Mouse (Mus musculus) thymus, adult 2 months (tissue): Measurements from ENCODE around the gene Casp3. TPM values are rescaled to one million over a fixed set of nuclear protein-coding genes. Genes with fewer than 3 reads are reported as not detected.

ENCODE experiments used
- DNase-seq: peaks from one replicate; pipeline ENCODE4 v3.0.0; 2021
- H3K27ac ChIP-seq: fragments of 200-500 bp; 2 replicates; pipeline ENCODE4 v1.5.1; 2012; ENCODE audit warnings: low read length, control low read depth; ENCODE audit not compliant: control insufficient read depth, insufficient read depth
- H3K27me3 ChIP-seq: fragments of 200-500 bp; 2 replicates; pipeline ENCODE4 v1.6.1; 2012; ENCODE audit warnings: mild to moderate bottlenecking, low read length, moderate library complexity, mixed read lengths; ENCODE audit not compliant: control insufficient read depth, insufficient read depth
- H3K36me3 ChIP-seq: fragments of 200-500 bp; 2 replicates; pipeline ENCODE4 v1.6.1; 2012; ENCODE audit warnings: mild to moderate bottlenecking, low read length, moderate library complexity; ENCODE audit not compliant: control insufficient read depth, insufficient read depth
- H3K4me1 ChIP-seq: fragments of 200-500 bp; replicated peaks from 2 replicates; pipeline ENCODE4 v1.6.1; 2012; ENCODE audit warnings: low read length; ENCODE audit not compliant: control insufficient read depth, insufficient read depth
- H3K4me3 ChIP-seq: fragments of 200-500 bp; 2 replicates; pipeline ENCODE4 v1.5.1; 2012; ENCODE audit warnings: mild to moderate bottlenecking, low read length, control low read depth, moderate library complexity; ENCODE audit not compliant: control insufficient read depth, insufficient read depth
- CTCF ChIP-seq: fragments of 200-500 bp; IDR thresholded peaks from 2 replicates; pipeline ENCODE4 v1.5.1; 2012; ENCODE audit warnings: mild to moderate bottlenecking, control low read depth, low read length, moderate library complexity, borderline replicate concordance; ENCODE audit not compliant: control insufficient read depth, poor library complexity, insufficient read depth; ENCODE audit errors: extremely low read depth
- POLR2A ChIP-seq: fragments of 200-500 bp; IDR thresholded peaks from 2 replicates; pipeline ENCODE4 v1.6.1; 2012; ENCODE audit warnings: mild to moderate bottlenecking, low read length, control low read depth, moderate library complexity; ENCODE audit not compliant: control insufficient read depth, poor library complexity, insufficient read depth; ENCODE audit errors: extremely low read depth
- WGBS: fragments of 180-500 bp; shearing (Covaris S2); methylation state at CpG from one replicate; pipeline ENCODE4 v1.1.7; 2018; 5-methylcytosine and 5-hydroxymethylcytosine counted together
- polyA plus RNA-seq: library from polyadenylated mRNA; depleted of rRNA; stranded (reverse); fragments of >200 nt; gene quantifications from 2 replicates; pipeline ENCODE4 v1.2.3, GENCODE M21; 2012

Casp3 gene
- polyA plus RNA-seq, 1 experiment: 13.0 TPM

DNA sequence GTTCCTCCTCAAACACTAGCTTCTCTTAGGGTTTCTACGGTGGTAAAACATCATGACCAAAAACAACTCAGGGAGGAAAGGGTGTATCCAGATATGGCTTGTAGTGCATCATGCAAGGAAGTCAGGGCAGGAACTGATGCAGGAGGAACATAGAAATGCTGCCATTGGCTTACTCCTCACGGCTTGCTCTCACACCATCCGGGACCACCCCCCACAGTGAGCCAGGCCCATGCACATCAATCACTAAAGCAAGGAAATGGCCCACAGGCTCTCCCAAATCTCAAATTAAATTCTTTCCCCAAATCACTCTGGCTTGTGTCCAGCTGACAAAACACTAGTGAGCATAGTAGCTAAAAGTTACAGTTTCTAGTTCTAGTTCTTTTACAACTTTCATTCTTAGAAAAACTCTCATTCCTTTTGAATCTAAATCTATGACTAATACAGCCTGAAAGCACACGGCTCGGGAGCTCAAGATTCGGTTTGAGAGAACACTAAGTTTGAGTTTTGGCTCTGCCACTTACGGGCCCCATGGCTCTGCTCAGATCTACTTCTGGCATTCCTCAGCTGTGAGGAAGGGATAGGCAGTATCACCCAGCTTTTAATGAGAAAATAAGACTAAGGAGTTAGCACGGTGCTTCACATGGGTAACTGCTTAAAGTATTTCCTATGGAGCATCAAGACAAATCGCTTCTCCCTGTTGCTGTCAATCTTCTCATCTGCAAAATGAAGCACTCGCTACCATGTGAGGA, 16.0 kb upstream of the Casp3 start:
- no peak overlapping the region for H3K4me3 ChIP-seq
- no peaks in the 10 kb centered on the region for H3K27me3 ChIP-seq
- H3K27ac ChIP-seq: no peak overlapping the region
- TF ChIP-seq CTCF (no peak), POLR2A (no peak)
- 87% methylated on average over 10 of the region's 10 CpGs for WGBS
- H3K4me1 ChIP-seq: no peaks in the 10 kb centered on the region
- peaks cover 4% of the 10 kb centered on the region; the same call in 1 of the 2 replicates for H3K36me3 ChIP-seq
- no peak for DNase-seq

GRCm38 (mm10) chr8:46603587-46603986, 13.5 kb upstream of the Casp3 start:
- H3K4me3 ChIP-seq: no peak overlapping the region
- no peaks in the 10 kb centered on the region for H3K4me1 ChIP-seq
- TF ChIP-seq CTCF: no peak
- no peak for TF ChIP-seq POLR2A
- no peaks in the 10 kb centered on the region for H3K27me3 ChIP-seq
- WGBS: 96% methylated on average over 5 of the region's 5 CpGs
- no peak for DNase-seq
- no peak overlapping the region for H3K27ac ChIP-seq
- peaks cover 14% of the 10 kb centered on the region; the same call in 1 of the 2 replicates for H3K36me3 ChIP-seq

DNA sequence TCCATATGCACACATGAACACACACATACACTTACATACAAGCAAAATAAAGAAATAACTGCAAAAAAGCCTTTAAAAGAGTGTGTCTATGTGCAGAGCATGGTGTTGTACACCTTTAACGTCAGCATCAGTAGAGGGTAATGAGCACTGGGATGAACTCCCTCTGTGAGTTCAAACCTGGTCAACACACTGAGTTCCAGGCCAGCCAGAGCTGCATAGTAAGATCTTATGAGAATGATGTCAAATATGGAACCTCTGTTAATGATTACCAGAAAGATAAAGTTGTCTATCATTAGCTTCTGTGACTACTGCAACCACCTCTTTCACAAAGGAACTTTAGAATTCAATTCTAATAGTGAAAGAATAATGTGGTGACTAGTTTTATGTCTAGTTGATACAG, 10.2 kb upstream of the Casp3 start:
- H3K36me3 ChIP-seq: peaks cover 14% of the 10 kb centered on the region; the same call in 1 of the 2 replicates
- no peak overlapping the region for H3K4me3 ChIP-seq
- no peak overlapping the region for H3K27ac ChIP-seq
- WGBS: 98% methylated on average over 1 of the region's 1 CpGs
- no peak for DNase-seq
- H3K27me3 ChIP-seq: no peaks in the 10 kb centered on the region
- no peaks in the 10 kb centered on the region for H3K4me1 ChIP-seq
- no peak for TF ChIP-seq POLR2A
- no peak for TF ChIP-seq CTCF

DNA sequence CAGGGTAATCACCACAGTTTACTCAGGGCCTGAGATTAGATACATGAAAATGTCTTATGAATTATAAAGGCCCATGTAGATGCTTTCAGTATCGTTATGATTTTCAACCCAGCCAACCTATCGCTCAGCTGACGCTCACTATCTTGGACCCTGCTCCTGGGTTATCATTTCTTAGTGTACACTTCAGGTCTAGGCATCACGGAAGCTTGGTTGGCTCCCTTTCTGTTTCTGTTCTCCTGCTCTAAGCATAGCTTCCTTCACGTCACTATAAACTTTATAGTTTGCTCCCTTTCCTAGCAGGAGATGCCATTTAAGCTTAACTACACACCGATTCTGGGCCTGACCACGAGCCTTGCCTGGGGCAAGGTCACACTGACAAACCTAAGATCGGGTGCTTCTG, 5.5 kb upstream of the Casp3 start:
- Histone ChIP-seq H3K27me3 (no peaks in the 10 kb centered on the region), H3K27ac (no peak overlapping the region), H3K4me1 (peaks cover 8% of the 10 kb centered on the region), H3K36me3 (peaks cover 9% of the 10 kb centered on the region; the same call in 1 of the 2 replicates), H3K4me3 (no peak overlapping the region)
- WGBS: 95% methylated on average over 8 of the region's 8 CpGs
- TF ChIP-seq POLR2A: no peak
- DNase-seq: no peak

DNA sequence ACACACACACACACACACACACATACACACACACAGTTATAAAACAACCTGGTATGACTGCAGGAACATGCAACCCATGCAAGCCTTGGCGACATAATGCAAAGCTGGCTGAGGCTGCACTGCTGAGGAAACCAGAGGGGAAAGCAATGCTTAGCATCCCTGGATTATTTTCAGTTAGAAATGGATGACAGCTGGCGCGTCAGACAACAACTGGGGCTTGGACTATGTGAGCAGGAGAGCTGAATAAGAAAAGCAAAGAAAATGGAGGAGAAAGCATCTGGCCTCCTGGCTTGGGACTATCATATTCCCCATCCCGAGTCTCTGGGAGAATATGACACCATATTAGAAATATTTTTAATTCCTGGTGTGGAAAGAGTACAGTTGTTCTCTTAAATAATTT, 4.2 kb upstream of the Casp3 start:
- DNase-seq: no peak
- H3K36me3 ChIP-seq: no peaks in the 10 kb centered on the region
- no peak overlapping the region for H3K4me3 ChIP-seq
- H3K27me3 ChIP-seq: no peaks in the 10 kb centered on the region
- 91% methylated on average over 4 of the region's 4 CpGs for WGBS
- H3K4me1 ChIP-seq: peaks cover 9% of the 10 kb centered on the region
- no peak overlapping the region for H3K27ac ChIP-seq
- TF ChIP-seq POLR2A: no peak
- TF ChIP-seq CTCF: no peak

GRCm38 (mm10) chr8:46613377-46613776, 3.7 kb upstream of the Casp3 start:
- no peak for TF ChIP-seq CTCF
- no peak for TF ChIP-seq POLR2A
- H3K27ac ChIP-seq: no peak overlapping the region
- no peak overlapping the region for H3K4me3 ChIP-seq
- no peaks in the 10 kb centered on the region for H3K27me3 ChIP-seq
- WGBS: 93% methylated on average over 4 of the region's 4 CpGs
- no peak for DNase-seq
- peaks cover 12% of the 10 kb centered on the region for H3K4me1 ChIP-seq
- H3K36me3 ChIP-seq: no peaks in the 10 kb centered on the region
